Mouse (Mus musculus): ENCODE measurements at regions not wholly inside any gene's neighbourhood (a gene's known extent, or its start where the extent isn't known, plus 50 kb on each side); places are given as distances from the start of the nearest gene placed in this dataset.

DNA sequence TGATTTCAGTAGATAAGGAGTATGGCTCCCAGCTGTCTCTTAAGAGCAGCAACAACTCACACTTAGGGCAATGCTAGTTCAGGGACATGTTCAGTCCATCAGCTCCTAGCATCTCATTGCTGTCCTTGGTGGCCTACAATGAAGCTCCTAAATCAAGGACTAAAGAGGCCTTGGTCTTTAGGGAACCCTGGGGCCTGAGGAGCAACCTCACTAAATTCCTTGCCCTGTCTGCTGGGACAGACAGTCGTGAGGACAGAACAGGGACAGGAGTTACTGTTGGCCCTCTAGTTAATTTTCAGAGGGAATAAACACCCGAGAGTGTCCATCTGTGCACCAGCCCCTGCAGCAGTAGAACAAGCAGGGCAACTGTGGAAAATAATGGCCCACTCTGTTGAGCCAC is 514.6 kb upstream of the Tnp1 start:
- ATAC-seq (replicated peaks; ENCODE audit: low FRiP score), result no peak
- Histone ChIP-seq H3K36me3 (ENCODE audit: control insufficient read depth, insufficient read depth, low read length) (no peaks in the 10 kb centered on the region), H3K4me2 (ENCODE audit: low read depth, low read length, severe bottlenecking) (no peak overlapping the region), H3K9ac (ENCODE audit: low read length) (no peak overlapping the region), H3K9me3 (ENCODE audit: control insufficient read depth, low read length) (no peaks in the 10 kb centered on the region), H3K4me3 (ENCODE audit: low read depth, low read length) (no peak overlapping the region), H3K27ac (ENCODE audit: low read depth, low read length) (no peak overlapping the region), H3K27me3 (ENCODE audit: control insufficient read depth, insufficient read depth, low read length) (no peaks in the 10 kb centered on the region), H3K4me1 (replicated peaks; ENCODE audit: control insufficient read depth, insufficient read depth, low read length) (no peaks in the 10 kb centered on the region)
- DNase-seq (ENCODE audit: low spot score), result no peak
- WGBS, result 23% methylated on average over 2 of the region's 2 CpGs

DNA sequence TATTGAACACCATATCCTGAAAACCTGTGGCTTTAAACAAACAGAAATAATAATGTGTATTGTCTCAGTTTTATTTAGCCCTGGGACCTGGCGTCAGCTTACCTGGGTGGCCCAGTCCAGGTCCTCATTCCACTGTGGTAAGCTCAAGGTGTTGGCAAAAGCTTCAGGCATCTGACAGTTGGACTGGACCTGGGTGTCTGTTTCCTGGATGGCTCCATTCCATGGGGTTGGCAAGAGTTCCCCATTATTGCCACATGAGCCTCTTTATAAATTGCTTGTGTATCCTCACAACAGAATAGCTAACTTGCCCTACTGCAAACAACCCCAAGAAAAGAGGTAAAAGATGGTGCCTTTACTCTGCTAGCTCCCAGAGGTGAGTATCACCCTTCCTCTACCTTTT is 512.9 kb upstream of the Tnp1 start:
- ATAC-seq (replicated peaks; ENCODE audit: low FRiP score), result no peak
- WGBS, result 93% methylated on average over 1 of the region's 1 CpGs
- H3K4me1 ChIP-seq (replicated peaks; ENCODE audit: control insufficient read depth, insufficient read depth, low read length), result no peaks in the 10 kb centered on the region
- no peak overlapping the region for H3K27ac ChIP-seq (ENCODE audit: low read depth, low read length)
- no peaks in the 10 kb centered on the region for H3K9me3 ChIP-seq (ENCODE audit: control insufficient read depth, low read length)
- no peaks in the 10 kb centered on the region for H3K36me3 ChIP-seq (ENCODE audit: control insufficient read depth, insufficient read depth, low read length)
- H3K4me2 ChIP-seq (ENCODE audit: low read depth, low read length, severe bottlenecking), result no peak overlapping the region
- no peak overlapping the region for H3K9ac ChIP-seq (ENCODE audit: low read length)
- no peak overlapping the region for H3K4me3 ChIP-seq (ENCODE audit: low read depth, low read length)
- H3K27me3 ChIP-seq (ENCODE audit: control insufficient read depth, insufficient read depth, low read length), result no peaks in the 10 kb centered on the region
- DNase-seq (ENCODE audit: low spot score), result no peak

DNA sequence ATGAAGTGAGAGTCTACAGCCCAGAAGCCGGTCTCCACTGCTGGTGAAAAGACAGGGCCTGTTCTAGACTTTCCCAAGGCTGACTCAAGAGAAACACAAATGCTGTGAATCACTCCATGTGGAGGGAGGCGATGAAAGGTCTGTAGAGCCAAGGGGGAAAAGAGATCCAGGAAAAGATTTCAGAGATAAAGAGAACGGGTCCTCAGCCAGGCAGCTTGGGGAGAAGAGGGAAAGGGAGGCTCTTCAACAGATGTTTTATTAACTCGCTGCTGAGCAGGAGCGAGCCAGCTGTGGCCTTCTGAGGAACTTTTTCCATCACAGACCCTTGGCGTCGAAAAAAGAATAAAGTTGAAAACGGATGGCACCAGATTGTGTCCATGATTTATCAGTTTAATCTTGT is 500.7 kb upstream of the Tnp1 start:
- no peaks in the 10 kb centered on the region for H3K9me3 ChIP-seq (ENCODE audit: control insufficient read depth, low read length)
- DNase-seq (ENCODE audit: low spot score), result no peak
- no peaks in the 10 kb centered on the region for H3K36me3 ChIP-seq (ENCODE audit: control insufficient read depth, insufficient read depth, low read length)
- H3K9ac ChIP-seq (ENCODE audit: low read length), result no peak overlapping the region
- H3K4me1 ChIP-seq (replicated peaks; ENCODE audit: control insufficient read depth, insufficient read depth, low read length), result no peaks in the 10 kb centered on the region
- H3K27ac ChIP-seq (ENCODE audit: low read depth, low read length), result no peak overlapping the region
- no peak overlapping the region for H3K4me2 ChIP-seq (ENCODE audit: low read depth, low read length, severe bottlenecking)
- 92% methylated on average over 8 of the region's 8 CpGs for WGBS
- no peaks in the 10 kb centered on the region for H3K27me3 ChIP-seq (ENCODE audit: control insufficient read depth, insufficient read depth, low read length)
- no peak for ATAC-seq (replicated peaks; ENCODE audit: low FRiP score)
- H3K4me3 ChIP-seq (ENCODE audit: low read depth, low read length), result no peak overlapping the region

DNA sequence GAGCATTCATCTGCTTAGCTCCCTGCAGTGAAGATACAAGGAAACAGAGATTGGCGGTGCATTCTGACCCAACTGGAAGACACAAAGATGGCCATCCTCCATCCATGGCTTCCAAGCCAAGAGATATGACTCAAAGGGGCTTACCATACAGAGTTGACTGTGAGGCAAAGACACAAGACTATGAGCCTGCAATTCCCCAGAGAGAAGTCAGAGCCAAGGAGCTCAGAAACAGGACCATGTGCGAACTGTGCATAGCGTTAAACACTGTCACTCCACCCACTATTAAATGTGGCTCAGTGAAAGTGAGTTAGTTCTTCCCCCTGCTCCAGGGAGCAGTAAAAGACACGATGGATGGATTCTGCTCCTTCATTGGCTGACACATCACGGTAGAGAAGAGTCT is 500.1 kb upstream of the Tnp1 start:
- no peaks in the 10 kb centered on the region for H3K4me1 ChIP-seq (replicated peaks; ENCODE audit: control insufficient read depth, insufficient read depth, low read length)
- no peak for DNase-seq (ENCODE audit: low spot score)

DNA sequence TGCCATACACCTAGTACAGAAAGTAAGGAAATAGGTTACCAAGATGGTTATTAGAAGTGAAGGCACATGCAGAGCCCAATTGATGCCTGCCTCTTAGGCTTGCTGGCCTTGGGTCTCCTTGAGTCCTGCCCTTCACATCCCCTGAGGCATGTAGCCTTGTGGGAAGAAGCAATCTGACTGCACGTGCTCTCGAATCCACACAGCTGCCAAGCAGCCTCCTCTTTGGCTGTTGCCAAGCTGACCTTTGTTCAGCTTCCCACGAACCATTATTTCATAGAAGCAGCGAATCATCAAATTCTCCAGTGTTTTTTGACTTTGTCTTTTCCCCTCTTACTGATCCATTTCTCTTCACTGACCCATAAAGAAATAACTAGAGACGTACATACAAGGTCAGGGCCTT is 498.1 kb upstream of the Tnp1 start:
- H3K9ac ChIP-seq (ENCODE audit: low read length), result no peak overlapping the region
- no peak for ATAC-seq (replicated peaks; ENCODE audit: low FRiP score)
- H3K4me3 ChIP-seq (ENCODE audit: low read depth, low read length), result no peak overlapping the region
- H3K27me3 ChIP-seq (ENCODE audit: control insufficient read depth, insufficient read depth, low read length), result no peaks in the 10 kb centered on the region
- H3K36me3 ChIP-seq (ENCODE audit: control insufficient read depth, insufficient read depth, low read length), result no peaks in the 10 kb centered on the region
- no peaks in the 10 kb centered on the region for H3K9me3 ChIP-seq (ENCODE audit: control insufficient read depth, low read length)
- WGBS, result 59% methylated on average over 5 of the region's 5 CpGs
- no peak overlapping the region for H3K4me2 ChIP-seq (ENCODE audit: low read depth, low read length, severe bottlenecking)
- H3K4me1 ChIP-seq (replicated peaks; ENCODE audit: control insufficient read depth, insufficient read depth, low read length), result no peaks in the 10 kb centered on the region
- H3K27ac ChIP-seq (ENCODE audit: low read depth, low read length), result no peak overlapping the region
- no peak for DNase-seq (ENCODE audit: low spot score)

More for the DNA sequence above, 500.1 kb upstream of the Tnp1 start:
- Histone ChIP-seq H3K36me3 (ENCODE audit: control insufficient read depth, insufficient read depth, low read length) (no peaks in the 10 kb centered on the region), H3K27ac (ENCODE audit: low read depth, low read length) (no peak overlapping the region), H3K9ac (ENCODE audit: low read length) (no peak overlapping the region), H3K9me3 (ENCODE audit: control insufficient read depth, low read length) (no peaks in the 10 kb centered on the region), H3K27me3 (ENCODE audit: control insufficient read depth, insufficient read depth, low read length) (no peaks in the 10 kb centered on the region), H3K4me2 (ENCODE audit: low read depth, low read length, severe bottlenecking) (no peak overlapping the region), H3K4me3 (ENCODE audit: low read depth, low read length) (no peak overlapping the region)
- 90% methylated on average over 5 of the region's 5 CpGs for WGBS
- no peak for ATAC-seq (replicated peaks; ENCODE audit: low FRiP score)

DNA sequence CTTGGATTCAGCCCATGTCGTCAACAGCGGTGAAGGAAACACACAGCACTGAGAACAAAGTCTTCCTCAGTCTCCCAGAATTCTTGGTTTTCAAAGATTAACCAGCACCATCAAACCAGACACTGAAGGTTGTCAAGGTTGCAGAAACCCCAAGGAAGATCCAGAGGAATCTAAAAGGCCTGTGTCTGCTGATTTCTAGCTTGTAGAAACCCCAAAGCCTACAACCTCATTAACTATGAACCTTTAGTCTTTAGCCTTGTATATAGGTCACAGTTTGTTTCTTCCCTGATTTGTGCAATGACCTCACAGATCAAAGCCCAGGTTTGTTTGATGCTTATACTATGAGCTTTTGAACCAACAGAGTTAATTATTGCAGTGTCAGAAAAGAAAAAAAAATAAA is 497.1 kb upstream of the Tnp1 start:
- ATAC-seq (replicated peaks; ENCODE audit: low FRiP score) (no peak), DNase-seq (ENCODE audit: low spot score) (no peak)

DNA sequence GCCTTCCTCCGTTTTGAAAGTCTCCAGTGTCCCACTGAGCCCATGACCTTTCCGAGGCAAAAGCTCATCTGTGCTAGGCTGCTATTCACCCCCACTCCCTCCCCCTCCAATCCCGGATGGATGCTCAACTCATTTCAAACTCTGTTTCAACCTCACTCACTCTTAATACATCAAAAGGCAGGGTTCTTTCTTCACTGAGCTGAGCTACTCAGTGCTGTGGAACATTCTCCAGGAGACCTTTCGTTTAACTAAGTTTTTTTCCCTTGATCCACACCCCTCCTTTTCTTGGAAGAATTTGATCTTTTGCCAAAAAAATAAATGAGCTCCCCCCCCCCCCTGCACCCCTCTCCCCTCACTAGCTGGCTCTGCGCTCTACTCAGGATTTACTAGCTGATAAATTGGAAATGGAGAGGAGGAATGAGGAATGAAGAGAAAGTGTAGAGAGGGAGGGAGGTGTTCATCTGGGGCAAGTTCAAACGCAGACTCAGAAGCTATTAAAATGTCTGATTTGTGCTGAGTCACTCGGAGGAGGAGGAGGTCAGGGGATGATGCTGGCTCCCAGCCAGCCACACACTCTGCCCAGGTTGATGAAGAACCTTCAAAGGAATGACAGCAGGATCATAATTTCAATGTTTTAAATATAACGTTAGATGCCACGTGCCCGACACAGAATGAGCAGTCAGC is 491.5 kb upstream of the Tnp1 start:
- H3K36me3 ChIP-seq (ENCODE audit: control insufficient read depth, insufficient read depth, low read length), result no peaks in the 10 kb centered on the region
- DNase-seq (ENCODE audit: low spot score) (no peak), ATAC-seq (replicated peaks; ENCODE audit: low FRiP score) (no peak)
- H3K9ac ChIP-seq (ENCODE audit: low read length), result no peak overlapping the region
- no peaks in the 10 kb centered on the region for H3K27me3 ChIP-seq (ENCODE audit: control insufficient read depth, insufficient read depth, low read length)
- H3K4me3 ChIP-seq (ENCODE audit: low read depth, low read length), result no peak overlapping the region
- WGBS, result 66% methylated on average over 10 of the region's 10 CpGs
- H3K4me2 ChIP-seq (ENCODE audit: low read depth, low read length, severe bottlenecking), result no peak overlapping the region
- no peaks in the 10 kb centered on the region for H3K9me3 ChIP-seq (ENCODE audit: control insufficient read depth, low read length)
- no peaks in the 10 kb centered on the region for H3K4me1 ChIP-seq (replicated peaks; ENCODE audit: control insufficient read depth, insufficient read depth, low read length)
- no peak overlapping the region for H3K27ac ChIP-seq (ENCODE audit: low read depth, low read length)

More for the DNA sequence above, 497.1 kb upstream of the Tnp1 start:
- Histone ChIP-seq H3K4me2 (ENCODE audit: low read depth, low read length, severe bottlenecking) (no peak overlapping the region), H3K4me1 (replicated peaks; ENCODE audit: control insufficient read depth, insufficient read depth, low read length) (no peaks in the 10 kb centered on the region), H3K27me3 (ENCODE audit: control insufficient read depth, insufficient read depth, low read length) (no peaks in the 10 kb centered on the region), H3K27ac (ENCODE audit: low read depth, low read length) (no peak overlapping the region), H3K36me3 (ENCODE audit: control insufficient read depth, insufficient read depth, low read length) (no peaks in the 10 kb centered on the region), H3K9me3 (ENCODE audit: control insufficient read depth, low read length) (no peaks in the 10 kb centered on the region), H3K9ac (ENCODE audit: low read length) (no peak overlapping the region), H3K4me3 (ENCODE audit: low read depth, low read length) (no peak overlapping the region)
- 91% methylated on average over 2 of the region's 2 CpGs for WGBS

DNA sequence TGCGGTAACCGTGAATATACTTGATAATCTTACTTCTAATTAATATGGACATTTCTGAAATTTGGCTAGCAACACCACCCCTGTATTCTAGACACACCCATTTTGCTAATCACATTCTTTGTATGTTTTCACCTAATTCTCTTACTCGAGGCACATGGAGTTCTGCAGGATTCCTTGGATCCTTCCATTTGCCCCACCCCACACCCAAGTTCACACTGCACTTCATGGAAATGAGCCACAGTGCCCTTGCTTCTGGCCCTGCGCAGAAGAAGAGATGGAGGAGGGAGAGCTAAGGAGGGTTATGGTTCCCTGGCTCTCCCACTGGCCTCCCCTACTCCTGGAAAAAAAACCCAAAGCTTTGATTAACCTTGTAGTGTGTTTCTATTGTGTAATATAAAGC is 487.9 kb upstream of the Tnp1 start:
- H3K9ac ChIP-seq (ENCODE audit: low read length), result no peak overlapping the region
- no peaks in the 10 kb centered on the region for H3K36me3 ChIP-seq (ENCODE audit: control insufficient read depth, insufficient read depth, low read length)
- no peaks in the 10 kb centered on the region for H3K9me3 ChIP-seq (ENCODE audit: control insufficient read depth, low read length)
- H3K27ac ChIP-seq (ENCODE audit: low read depth, low read length), result no peak overlapping the region
- DNase-seq (ENCODE audit: low spot score) (no peak), ATAC-seq (replicated peaks; ENCODE audit: low FRiP score) (no peak)
- no peaks in the 10 kb centered on the region for H3K27me3 ChIP-seq (ENCODE audit: control insufficient read depth, insufficient read depth, low read length)
- H3K4me1 ChIP-seq (replicated peaks; ENCODE audit: control insufficient read depth, insufficient read depth, low read length), result no peaks in the 10 kb centered on the region
- no peak overlapping the region for H3K4me3 ChIP-seq (ENCODE audit: low read depth, low read length)
- H3K4me2 ChIP-seq (ENCODE audit: low read depth, low read length, severe bottlenecking), result no peak overlapping the region
- WGBS, result 92% methylated on average over 4 of the region's 4 CpGs

DNA sequence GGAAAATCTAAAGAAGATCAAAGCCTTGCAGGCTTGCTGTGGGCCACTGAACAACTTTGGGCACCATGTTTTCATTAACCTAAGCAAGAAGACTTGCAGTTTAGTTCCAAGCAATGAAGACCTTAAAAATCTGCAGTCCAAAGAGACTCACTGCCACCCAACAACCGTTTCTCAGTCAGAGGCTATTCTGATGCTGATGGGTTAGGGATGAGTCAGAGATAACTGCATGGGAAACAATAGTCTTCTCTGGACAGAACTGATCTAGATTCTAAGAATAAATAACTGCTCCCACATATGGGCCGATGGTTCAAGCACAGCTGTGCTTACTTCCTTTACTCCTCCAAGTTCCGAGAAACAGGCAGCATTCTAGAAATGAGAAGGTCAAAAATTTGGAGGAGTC is 485.0 kb upstream of the Tnp1 start:
- no peak for DNase-seq (ENCODE audit: low spot score)
- Histone ChIP-seq H3K9me3 (ENCODE audit: control insufficient read depth, low read length) (no peaks in the 10 kb centered on the region), H3K9ac (ENCODE audit: low read length) (no peak overlapping the region), H3K4me1 (replicated peaks; ENCODE audit: control insufficient read depth, insufficient read depth, low read length) (no peaks in the 10 kb centered on the region), H3K4me2 (ENCODE audit: low read depth, low read length, severe bottlenecking) (no peak overlapping the region), H3K27me3 (ENCODE audit: control insufficient read depth, insufficient read depth, low read length) (no peaks in the 10 kb centered on the region), H3K27ac (ENCODE audit: low read depth, low read length) (no peak overlapping the region), H3K36me3 (ENCODE audit: control insufficient read depth, insufficient read depth, low read length) (no peaks in the 10 kb centered on the region), H3K4me3 (ENCODE audit: low read depth, low read length) (no peak overlapping the region)
- no peak for ATAC-seq (replicated peaks; ENCODE audit: low FRiP score)
- 75% methylated on average over 3 of the region's 3 CpGs for WGBS

All from forebrain, embryonic 11.5 days (tissue).